8 mouse cellular contexts compared by ENCODE assay signal in the genomic region with DNA sequence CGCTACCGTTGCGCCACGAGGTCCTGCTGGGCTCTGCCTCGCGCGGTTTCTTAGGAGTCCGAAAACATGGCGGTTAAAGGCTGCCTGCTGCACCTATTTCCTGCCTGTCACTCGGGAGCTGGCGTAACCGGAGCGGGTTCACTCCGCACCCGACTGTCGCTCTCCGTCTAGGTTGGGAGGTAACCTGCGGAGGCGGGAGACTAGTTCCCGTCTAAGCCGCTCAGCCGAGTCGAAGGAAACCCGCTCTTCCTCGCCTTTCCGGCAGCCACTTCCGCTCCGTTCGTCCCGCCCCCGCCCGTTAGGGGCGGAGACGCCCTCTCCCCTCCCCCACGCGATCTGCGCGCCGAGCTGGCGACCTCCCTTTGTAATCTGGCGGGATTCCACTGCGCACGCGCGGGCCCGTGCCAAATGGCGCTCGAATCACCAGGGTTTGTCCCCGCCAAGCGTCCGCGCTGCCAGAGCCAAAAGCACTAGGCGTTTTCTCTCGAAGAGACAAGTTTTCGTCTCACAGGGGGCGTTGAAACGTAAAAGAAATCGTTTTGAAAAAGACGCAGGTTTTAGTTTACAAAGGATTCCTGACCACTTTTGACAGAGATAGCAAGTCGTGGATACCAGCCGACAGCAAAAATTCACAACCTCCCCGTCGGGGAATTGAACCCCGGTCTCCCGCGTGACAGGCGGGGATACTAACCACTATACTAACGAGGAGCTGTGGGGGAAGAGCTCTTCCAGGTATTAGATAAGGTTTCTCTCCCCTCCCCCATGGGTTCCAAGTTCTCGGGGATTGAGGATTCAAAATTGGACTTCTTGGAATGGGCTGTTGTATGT. TPM values are rescaled to one million over a fixed set of nuclear protein-coding genes. Genes with fewer than 3 reads are reported as not detected.
DNase-seq lines count a peak whose midpoint lies in the region; ATAC-seq lines count a peak whose summit lies in the region.

No protein-coding gene starts in this region.

- no peaks in the 10 kb centered on the region for H3K9me3 ChIP-seq in forebrain, embryonic 11.5 days (ENCODE audit: control insufficient read depth, low read length)
- no peaks in the 10 kb centered on the region for H3K9me3 ChIP-seq in heart, embryonic 16.5 days (replicated peaks; ENCODE audit: control insufficient read depth, low read length)
- no peaks in the 10 kb centered on the region for H3K9me3 ChIP-seq in liver, embryonic 15.5 days (replicated peaks)
- H3K9me3 ChIP-seq in neural tube, embryonic 12.5 days, result no peaks in the 10 kb centered on the region

- H3K27me3 ChIP-seq in forebrain, embryonic 11.5 days (ENCODE audit: control insufficient read depth, insufficient read depth, low read length), result no peaks in the 10 kb centered on the region
- no peaks in the 10 kb centered on the region for H3K27me3 ChIP-seq in heart, embryonic 16.5 days (ENCODE audit: control insufficient read depth, insufficient read depth, low read length)
- no peaks in the 10 kb centered on the region for H3K27me3 ChIP-seq in liver, embryonic 15.5 days
- H3K27me3 ChIP-seq in neural tube, embryonic 12.5 days (replicated peaks), result no peaks in the 10 kb centered on the region

- peak overlapping the region; percentile 99 for H3K27ac ChIP-seq in forebrain, embryonic 11.5 days (ENCODE audit: low read depth, low read length)
- peak overlapping the region; percentile 99 for H3K27ac ChIP-seq in heart, embryonic 16.5 days (ENCODE audit: low read length)
- H3K27ac ChIP-seq in liver, embryonic 15.5 days (replicated peaks), result peak overlapping the region; percentile 99
- H3K27ac ChIP-seq in neural tube, embryonic 12.5 days, result peak overlapping the region; percentile 96

- H3K36me3 ChIP-seq in forebrain, embryonic 11.5 days (ENCODE audit: control insufficient read depth, insufficient read depth, low read length), result no peaks in the 10 kb centered on the region
- H3K36me3 ChIP-seq in heart, embryonic 16.5 days (ENCODE audit: control insufficient read depth, insufficient read depth), result no peaks in the 10 kb centered on the region
- no peaks in the 10 kb centered on the region for H3K36me3 ChIP-seq in liver, embryonic 15.5 days (replicated peaks)
- no peaks in the 10 kb centered on the region for H3K36me3 ChIP-seq in neural tube, embryonic 12.5 days

- DNase-seq in CD8-positive naive resting alpha-beta T cell, adult 2 months (ENCODE audit: low read depth in 2 of 2, low spot score in 2 of 2), result peak; percentile 98 to 99
- peak; percentile 96 for DNase-seq in c-Kit-positive CD71-negative TER-119-negative erythroid progenitor cells, embryonic 14.5 days (ENCODE audit: low read depth)
- peak; percentile 100 for DNase-seq in forebrain, embryonic 11.5 days (ENCODE audit: low spot score)
- DNase-seq in kidney, postnatal 36 days, result peak; percentile 98 to 100
- DNase-seq in telencephalon, adult 2 months (ENCODE audit: low read depth, low spot score), result peak; percentile 90

- peak; percentile 93 for ATAC-seq in forebrain, embryonic 11.5 days (replicated peaks; ENCODE audit: low FRiP score)
- peak; percentile 91 for ATAC-seq in heart, embryonic 16.5 days (replicated peaks; ENCODE audit: extremely low read depth, insufficient read depth, low FRiP score)
- ATAC-seq in liver, embryonic 15.5 days (ENCODE audit: insufficient read depth), result peak; percentile 87
- peak; percentile 90 for ATAC-seq in neural tube, embryonic 12.5 days (ENCODE audit: low FRiP score, low read depth)

- H3K9ac ChIP-seq in forebrain, embryonic 11.5 days (ENCODE audit: low read length), result peak overlapping the region; percentile 72
- peak overlapping the region; percentile 82 for H3K9ac ChIP-seq in heart, embryonic 16.5 days (ENCODE audit: low read length)
- peak overlapping the region; percentile 70 for H3K9ac ChIP-seq in liver, embryonic 15.5 days
- H3K9ac ChIP-seq in neural tube, embryonic 12.5 days, result peak overlapping the region; percentile 56

- H3K4me2 ChIP-seq in forebrain, embryonic 11.5 days (ENCODE audit: low read depth, low read length, severe bottlenecking), result peak overlapping the region; percentile 44
- peak overlapping the region; percentile 73 for H3K4me2 ChIP-seq in heart, embryonic 16.5 days (ENCODE audit: low read depth, low read length)
- peak overlapping the region; percentile 77 for H3K4me2 ChIP-seq in liver, embryonic 15.5 days
- peak overlapping the region; percentile 58 for H3K4me2 ChIP-seq in neural tube, embryonic 12.5 days (replicated peaks)

- WGBS in forebrain, embryonic 11.5 days, result under 1% methylated on average over 69 of the region's 69 CpGs
- under 1% methylated on average over 69 of the region's 69 CpGs for WGBS in heart, embryonic 16.5 days
- under 1% methylated on average over 69 of the region's 69 CpGs for WGBS in liver, embryonic 15.5 days (ENCODE audit: insufficient replicate concordance)
- WGBS in neural tube, embryonic 12.5 days, result under 1% methylated on average over 69 of the region's 69 CpGs

- peak overlapping the region; percentile 46 for H3K4me3 ChIP-seq in forebrain, embryonic 11.5 days (ENCODE audit: low read depth, low read length)
- peak overlapping the region; percentile 63 for H3K4me3 ChIP-seq in heart, embryonic 16.5 days (ENCODE audit: low read length)
- peak overlapping the region; percentile 68 for H3K4me3 ChIP-seq in liver, embryonic 15.5 days (replicated peaks)
- peak overlapping the region; percentile 48 for H3K4me3 ChIP-seq in neural tube, embryonic 12.5 days

- peaks cover 10% of the 10 kb centered on the region for H3K4me1 ChIP-seq in forebrain, embryonic 11.5 days (replicated peaks; ENCODE audit: control insufficient read depth, insufficient read depth, low read length)
- H3K4me1 ChIP-seq in heart, embryonic 16.5 days (ENCODE audit: control insufficient read depth, insufficient read depth, low read length), result peaks cover 19% of the 10 kb centered on the region
- peaks cover 67% of the 10 kb centered on the region for H3K4me1 ChIP-seq in liver, embryonic 15.5 days (replicated peaks)
- H3K4me1 ChIP-seq in neural tube, embryonic 12.5 days, result peaks cover 10% of the 10 kb centered on the region

RNA-seq across cellular contexts. Expression of a gene that starts 0.6 kb away (rescaled TPM):
- polyA plus RNA-seq in forebrain, embryonic 11.5 days (2014; fragmentation: Nextera tagmentation; extraction: Ambion mirVana), result 433 and 456 TPM in 2 replicates
- polyA plus RNA-seq in heart, embryonic 16.5 days (2015; fragmentation: Nextera tagmentation; extraction: Ambion mirVana), result 148 and 153 TPM in 2 replicates
- polyA plus RNA-seq in liver, embryonic 15.5 days (2015; fragmentation: Nextera tagmentation; extraction: Ambion mirVana), result 127 and 130 TPM in 2 replicates
- 269 and 292 TPM in 2 replicates for polyA plus RNA-seq in neural tube, embryonic 12.5 days (2016; fragmentation: Nextera tagmentation; extraction: Ambion mirVana)

RNA-seq across cellular contexts. Expression of a gene that starts 57.8 kb away (rescaled TPM):
- polyA plus RNA-seq in forebrain, embryonic 11.5 days (2014; fragmentation: Nextera tagmentation; extraction: Ambion mirVana), result 399 and 404 TPM in 2 replicates
- polyA plus RNA-seq in heart, embryonic 16.5 days (2015; fragmentation: Nextera tagmentation; extraction: Ambion mirVana), result 1,186 and 1,208 TPM in 2 replicates
- polyA plus RNA-seq in liver, embryonic 15.5 days (2015; fragmentation: Nextera tagmentation; extraction: Ambion mirVana), result 193 and 198 TPM in 2 replicates
- polyA plus RNA-seq in neural tube, embryonic 12.5 days (2016; fragmentation: Nextera tagmentation; extraction: Ambion mirVana), result 415 and 417 TPM in 2 replicates

Comparison
In these comparisons a context has a peak if more than half of its experiments do, and no peak if none do; other contexts are left out.
1. Peak in every context shown above with its lines: DNase-seq, ATAC-seq, H3K4me3 ChIP-seq and H3K27ac ChIP-seq.